Mouse (Mus musculus) ES-Bruce4 (cell line): ENCODE measurements at regions not wholly inside any gene's neighbourhood (a gene's known extent, or its start where the extent isn't known, plus 50 kb on each side); places are given as distances from the start of the nearest gene placed in this dataset.

Experiments
- H3K27ac ChIP-seq: 2 replicates; pipeline ENCODE4 v1.5.1; 2012; ENCODE audit warnings: low read length, inconsistent platforms; ENCODE audit not compliant: insufficient read depth
- H3K27me3 ChIP-seq: 2 replicates; pipeline ENCODE4 v1.6.1; 2012; ENCODE audit warnings: mild to moderate bottlenecking, low read length, inconsistent platforms; ENCODE audit not compliant: control insufficient read depth, poor library complexity, insufficient read depth, severe bottlenecking
- H3K36me3 ChIP-seq: 2 replicates; pipeline ENCODE4 v1.6.1; 2012; ENCODE audit warnings: inconsistent platforms, mild to moderate bottlenecking, low read length, moderate library complexity; ENCODE audit not compliant: control insufficient read depth, poor library complexity, insufficient read depth, severe bottlenecking
- H3K4me1 ChIP-seq: one replicate; pipeline ENCODE4 v1.8.1; 2011; ENCODE audit warnings: low read length; ENCODE audit not compliant: control insufficient read depth, insufficient read depth
- H3K4me3 ChIP-seq: 2 replicates; pipeline ENCODE4 v1.5.1; 2011; ENCODE audit warnings: low read depth, mild to moderate bottlenecking, low read length
- H3K9ac ChIP-seq: 2 replicates; pipeline ENCODE4 v1.6.1; 2012; ENCODE audit warnings: low read depth, mild to moderate bottlenecking, inconsistent platforms; ENCODE audit not compliant: poor library complexity, severe bottlenecking
- H3K9me3 ChIP-seq: replicated peaks from 2 replicates; pipeline ENCODE4 v1.6.1; 2012; ENCODE audit warnings: mild to moderate bottlenecking, low read length, inconsistent platforms; ENCODE audit not compliant: control insufficient read depth, poor library complexity, insufficient read depth, severe bottlenecking
- CTCF ChIP-seq: IDR thresholded peaks from one replicate; pipeline ENCODE4 v1.8.1; 2011; ENCODE audit warnings: low read depth, low read length
- EP300 ChIP-seq: IDR thresholded peaks from 2 replicates; pipeline ENCODE4 v1.6.1; 2011; ENCODE audit warnings: low read depth, low read length; ENCODE audit not compliant: insufficient read depth
- POLR2A ChIP-seq: IDR thresholded peaks from one replicate; pipeline ENCODE4 v1.8.1; 2011; ENCODE audit warnings: low read length; ENCODE audit not compliant: insufficient read depth

- no peaks in the 10 kb centered on the region for H3K9me3 ChIP-seq
- H3K27ac ChIP-seq = no peak overlapping the region
- no peaks in the 10 kb centered on the region for H3K36me3 ChIP-seq
- H3K4me1 ChIP-seq = no peaks in the 10 kb centered on the region
- peak overlapping the region; percentile 34 for H3K4me3 ChIP-seq
- no peak overlapping the region for H3K9ac ChIP-seq
- no peaks in the 10 kb centered on the region; the same call in 1 of the 2 replicates for H3K27me3 ChIP-seq
- TF ChIP-seq EP300 (no peak), POLR2A (no peak), CTCF (no peak)
Measured at GRCm38 (mm10) chr19:15339979-15340304, 607.2 kb downstream of the Psat1 start.

GRCm38 (mm10) chr19:15330155-15330554, 617.0 kb downstream of the Psat1 start:
- no peak overlapping the region for H3K27ac ChIP-seq
- H3K36me3 ChIP-seq = no peaks in the 10 kb centered on the region

GRCm38 (mm10) chr19:15299474-15299873, 647.7 kb downstream of the Psat1 start:
- H3K9me3 ChIP-seq = no peaks in the 10 kb centered on the region
- no peaks in the 10 kb centered on the region for H3K4me1 ChIP-seq
- H3K9ac ChIP-seq = no peak overlapping the region
- no peak overlapping the region for H3K27ac ChIP-seq
- H3K36me3 ChIP-seq = no peaks in the 10 kb centered on the region
- TF ChIP-seq CTCF (peak; percentile 1), EP300 (no peak)
- H3K27me3 ChIP-seq = no peaks in the 10 kb centered on the region
- H3K4me3 ChIP-seq = no peak overlapping the region

More at GRCm38 (mm10) chr19:15330155-15330554, 617.0 kb downstream of the Psat1 start:
- no peak overlapping the region for H3K9ac ChIP-seq
- H3K4me3 ChIP-seq = no peak overlapping the region
- TF ChIP-seq CTCF = no peak
- H3K9me3 ChIP-seq = 0 out of 2 replicates have a peak, but pooled peaks cover 3% of the 10 kb centered on the region
- H3K27me3 ChIP-seq = no peaks in the 10 kb centered on the region
- H3K4me1 ChIP-seq = no peaks in the 10 kb centered on the region

- no peaks in the 10 kb centered on the region for H3K9me3 ChIP-seq
- no peak overlapping the region for H3K27ac ChIP-seq
- no peak for TF ChIP-seq CTCF
- TF ChIP-seq POLR2A = no peak
- TF ChIP-seq EP300 = no peak
- no peaks in the 10 kb centered on the region for H3K4me1 ChIP-seq
- no peaks in the 10 kb centered on the region for H3K36me3 ChIP-seq
- H3K4me3 ChIP-seq = no peak overlapping the region
- no peaks in the 10 kb centered on the region for H3K27me3 ChIP-seq
- no peak overlapping the region for H3K9ac ChIP-seq
Measured at GRCm38 (mm10) chr19:15285016-15285415, 662.1 kb downstream of the Psat1 start.

- TF ChIP-seq EP300 (no peak), POLR2A (no peak), CTCF (no peak)
- H3K4me1 ChIP-seq = no peaks in the 10 kb centered on the region
- no peak overlapping the region for H3K4me3 ChIP-seq
- no peak overlapping the region for H3K27ac ChIP-seq
- H3K36me3 ChIP-seq = no peaks in the 10 kb centered on the region
- H3K9ac ChIP-seq = no peak overlapping the region
- no peaks in the 10 kb centered on the region for H3K9me3 ChIP-seq
- H3K27me3 ChIP-seq = no peaks in the 10 kb centered on the region
Measured at GRCm38 (mm10) chr19:15242781-15243180, 644.9 kb upstream of the Tle4 start.

- no peaks in the 10 kb centered on the region for H3K9me3 ChIP-seq
- H3K36me3 ChIP-seq = no peaks in the 10 kb centered on the region
- no peak overlapping the region for H3K4me3 ChIP-seq
- no peak overlapping the region for H3K27ac ChIP-seq
- no peak overlapping the region for H3K9ac ChIP-seq
- H3K4me1 ChIP-seq = no peaks in the 10 kb centered on the region
- no peaks in the 10 kb centered on the region for H3K27me3 ChIP-seq
- TF ChIP-seq CTCF (no peak), EP300 (no peak), POLR2A (no peak)
Measured at GRCm38 (mm10) chr19:15230129-15230927, 632.5 kb upstream of the Tle4 start.
